Mouse (Mus musculus): ENCODE data around the gene Olfr645. TPM values are rescaled to one million over a fixed set of nuclear protein-coding genes. Genes with fewer than 3 reads are reported as not detected.

Olfr645 gene
- polyA plus RNA-seq (2016; fragmentation: Nextera tagmentation; extraction: Ambion mirVana), result not detected in 2 replicates

GRCm38 (mm10) chr7:104085365-104085764 is at the start of gene Olfr645:
Olfr645 (minus strand) TSS chr7:104085465.
- Histone ChIP-seq H3K27me3 (ENCODE audit: low read depth, poor library complexity, severe bottlenecking) (no peaks in the 10 kb centered on the region), H3K9me3 (replicated peaks) (no peaks in the 10 kb centered on the region), H3K4me3 (no peak within 1 kb of the TSS), H3K4me1 (no peaks in the 10 kb centered on the region), H3K36me3 (no peaks in the 10 kb centered on the region), H3K27ac (replicated peaks) (no peak within 1 kb of the TSS)
- DNase-seq (ENCODE audit: low spot score), result no peak
- 72% methylated on average over 1 of the region's 1 CpGs for whole genome bisulfite sequencing

- Histone ChIP-seq H3K27ac (replicated peaks) (no peak within 1 kb of the TSS), H3K4me3 (no peak within 1 kb of the TSS), H3K27me3 (ENCODE audit: low read depth, poor library complexity, severe bottlenecking) (no peaks in the 10 kb centered on the region), H3K36me3 (no peaks in the 10 kb centered on the region), H3K4me1 (no peaks in the 10 kb centered on the region), H3K9me3 (replicated peaks) (no peaks in the 10 kb centered on the region)
- WGBS, result 93% methylated on average over 5 of the region's 5 CpGs
- DNase-seq (ENCODE audit: low spot score), result no peak
Measured at GRCm38 (mm10) chr7:104129726-104130125, 44.5 kb upstream of the Olfr645 start, which contains the start of gene Ubqln5. Ubqln5 (minus strand) TSS chr7:104129826.

GRCm38 (mm10) chr7:104104757-104104972 is 19.4 kb upstream of the Olfr645 start, which contains the start of gene Olfr646:
Olfr646 (plus strand) TSS chr7:104104873.
- H3K4me3 ChIP-seq, result no peak within 1 kb of the TSS
- no peaks in the 10 kb centered on the region for H3K27me3 ChIP-seq (ENCODE audit: low read depth, poor library complexity, severe bottlenecking)
- H3K4me1 ChIP-seq, result no peaks in the 10 kb centered on the region
- no peaks in the 10 kb centered on the region for H3K9me3 ChIP-seq (replicated peaks)
- no peaks in the 10 kb centered on the region for H3K36me3 ChIP-seq
- no peak for DNase-seq (ENCODE audit: low spot score)
- H3K27ac ChIP-seq (replicated peaks), result no peak within 1 kb of the TSS

GRCm38 (mm10) chr7:104103913-104104756 is 18.9 kb upstream of the Olfr645 start:
- H3K36me3 ChIP-seq, result no peaks in the 10 kb centered on the region
- no peaks in the 10 kb centered on the region for H3K27me3 ChIP-seq (ENCODE audit: low read depth, poor library complexity, severe bottlenecking)
- H3K27ac ChIP-seq (replicated peaks), result no peak overlapping the region
- no peaks in the 10 kb centered on the region for H3K4me1 ChIP-seq
- no peak overlapping the region for H3K4me3 ChIP-seq
- WGBS, result 78% methylated on average over 4 of the region's 4 CpGs
- no peak for DNase-seq (ENCODE audit: low spot score)
- no peaks in the 10 kb centered on the region for H3K9me3 ChIP-seq (replicated peaks)

- Histone ChIP-seq H3K27ac (replicated peaks) (no peak within 1 kb of the TSS), H3K36me3 (no peaks in the 10 kb centered on the region), H3K27me3 (ENCODE audit: low read depth, poor library complexity, severe bottlenecking) (no peaks in the 10 kb centered on the region), H3K9me3 (replicated peaks) (no peaks in the 10 kb centered on the region; the same call in 1 of the 2 replicates), H3K4me3 (no peak within 1 kb of the TSS), H3K4me1 (no peaks in the 10 kb centered on the region)
- 77% methylated on average over 2 of the region's 2 CpGs for WGBS
- DNase-seq (ENCODE audit: low spot score), result no peak
Measured at GRCm38 (mm10) chr7:104071769-104072168, 13.5 kb downstream of the Olfr645 start, which contains the start of gene Olfr644. Olfr644 (minus strand) TSS chr7:104071869.

- DNase-seq (ENCODE audit: low spot score), result no peak
- WGBS, result 58% methylated on average over 2 of the region's 2 CpGs
Measured at GRCm38 (mm10) chr7:104061345-104061744, 23.9 kb downstream of the Olfr645 start, which contains the start of gene 4930516K23Rik. 4930516K23Rik (minus strand) TSS chr7:104061445.

GRCm38 (mm10) chr7:104059215-104059614 is 26.1 kb downstream of the Olfr645 start:
- 97% methylated on average over 1 of the region's 1 CpGs for WGBS
- Histone ChIP-seq H3K4me1 (no peaks in the 10 kb centered on the region), H3K9me3 (replicated peaks) (no peaks in the 10 kb centered on the region; the same call in 1 of the 2 replicates), H3K27ac (replicated peaks) (no peak overlapping the region), H3K36me3 (no peaks in the 10 kb centered on the region), H3K27me3 (ENCODE audit: low read depth, poor library complexity, severe bottlenecking) (no peaks in the 10 kb centered on the region), H3K4me3 (no peak overlapping the region)
- DNase-seq (ENCODE audit: low spot score), result no peak

More at GRCm38 (mm10) chr7:104061345-104061744, 23.9 kb downstream of the Olfr645 start, which contains the start of gene 4930516K23Rik:
- no peaks in the 10 kb centered on the region for H3K27me3 ChIP-seq (ENCODE audit: low read depth, poor library complexity, severe bottlenecking)
- H3K36me3 ChIP-seq, result no peaks in the 10 kb centered on the region
- no peaks in the 10 kb centered on the region for H3K4me1 ChIP-seq
- no peak within 1 kb of the TSS for H3K4me3 ChIP-seq
- no peak within 1 kb of the TSS for H3K27ac ChIP-seq (replicated peaks)
- no peaks in the 10 kb centered on the region for H3K9me3 ChIP-seq (replicated peaks)

GRCm38 (mm10) chr7:104052566-104052965 is 32.7 kb downstream of the Olfr645 start, which contains the start of gene Olfr642:
Olfr642 (minus strand) TSS chr7:104052666.
- H3K4me1 ChIP-seq, result no peaks in the 10 kb centered on the region
- no peak within 1 kb of the TSS for H3K4me3 ChIP-seq
- H3K9me3 ChIP-seq (replicated peaks), result no peaks in the 10 kb centered on the region; the same call in 1 of the 2 replicates
- 83% methylated on average over 1 of the region's 1 CpGs for WGBS
- DNase-seq (ENCODE audit: low spot score), result no peak
- H3K27me3 ChIP-seq (ENCODE audit: low read depth, poor library complexity, severe bottlenecking), result no peaks in the 10 kb centered on the region
- H3K27ac ChIP-seq (replicated peaks), result no peak within 1 kb of the TSS
- no peaks in the 10 kb centered on the region for H3K36me3 ChIP-seq

GRCm38 (mm10) chr7:104050745-104051144 is 34.5 kb downstream of the Olfr645 start:
- H3K27me3 ChIP-seq (ENCODE audit: low read depth, poor library complexity, severe bottlenecking), result no peaks in the 10 kb centered on the region
- no peaks in the 10 kb centered on the region; the same call in 1 of the 2 replicates for H3K9me3 ChIP-seq (replicated peaks)
- H3K36me3 ChIP-seq, result no peaks in the 10 kb centered on the region
- no peak for DNase-seq (ENCODE audit: low spot score)
- WGBS, result 94% methylated on average over 4 of the region's 4 CpGs
- H3K4me3 ChIP-seq, result no peak overlapping the region
- H3K27ac ChIP-seq (replicated peaks), result no peak overlapping the region
- H3K4me1 ChIP-seq, result no peaks in the 10 kb centered on the region

- Histone ChIP-seq H3K36me3 (no peaks in the 10 kb centered on the region), H3K4me3 (no peak within 1 kb of the TSS), H3K4me1 (no peaks in the 10 kb centered on the region), H3K27me3 (ENCODE audit: low read depth, poor library complexity, severe bottlenecking) (no peaks in the 10 kb centered on the region), H3K27ac (replicated peaks) (no peak within 1 kb of the TSS), H3K9me3 (replicated peaks) (no peaks in the 10 kb centered on the region)
- DNase-seq (ENCODE audit: low spot score), result no peak
- 74% methylated on average over 1 of the region's 1 CpGs for WGBS
Measured at GRCm38 (mm10) chr7:104035145-104035544, 50.1 kb downstream of the Olfr645 start, which contains the start of gene Olfr641. Olfr641 (plus strand) TSS chr7:104035445.

Other genes with a start within 250 kb of the Olfr645 start
- gene Hbb-bh2, start 244.9 kb downstream of the Olfr645 start, polyA plus RNA-seq (2016; fragmentation: Nextera tagmentation; extraction: Ambion mirVana), result 0.23 TPM in 1 of 2 replicates, not detected in the other
- gene Hbb-bh1, start 242.3 kb downstream of the Olfr645 start, polyA plus RNA-seq (2016; fragmentation: Nextera tagmentation; extraction: Ambion mirVana), result 3,029 and 4,275 TPM in 2 replicates
- 7,838 and 8,555 TPM in 2 replicates for gene Hbb-y, start 232.2 kb downstream of the Olfr645 start, polyA plus RNA-seq (2016; fragmentation: Nextera tagmentation; extraction: Ambion mirVana)
- not detected in 2 replicates for gene Olfr66, start 199.2 kb downstream of the Olfr645 start, polyA plus RNA-seq (2016; fragmentation: Nextera tagmentation; extraction: Ambion mirVana)
- not detected in 2 replicates for gene Olfr64, start 191.0 kb downstream of the Olfr645 start, polyA plus RNA-seq (2016; fragmentation: Nextera tagmentation; extraction: Ambion mirVana)
- not detected in 2 replicates for gene Olfr65, start 182.0 kb downstream of the Olfr645 start, polyA plus RNA-seq (2016; fragmentation: Nextera tagmentation; extraction: Ambion mirVana)
- gene Olfr631, start 156.6 kb downstream of the Olfr645 start, polyA plus RNA-seq (2016; fragmentation: Nextera tagmentation; extraction: Ambion mirVana), result not detected in 2 replicates
- not detected in 2 replicates for gene Olfr632, start 151.1 kb downstream of the Olfr645 start, polyA plus RNA-seq (2016; fragmentation: Nextera tagmentation; extraction: Ambion mirVana)
- gene Olfr633, start 141.0 kb downstream of the Olfr645 start, polyA plus RNA-seq (2016; fragmentation: Nextera tagmentation; extraction: Ambion mirVana), result not detected in 2 replicates
- 0.01 and 0.04 TPM in 2 replicates for gene Olfr635, start 114.3 kb downstream of the Olfr645 start, polyA plus RNA-seq (2016; fragmentation: Nextera tagmentation; extraction: Ambion mirVana)
- gene Olfr638, start 86.7 kb downstream of the Olfr645 start, polyA plus RNA-seq (2016; fragmentation: Nextera tagmentation; extraction: Ambion mirVana), result not detected in 2 replicates
- not detected in 2 replicates for gene Olfr639, start 68.2 kb downstream of the Olfr645 start, polyA plus RNA-seq (2016; fragmentation: Nextera tagmentation; extraction: Ambion mirVana)
- not detected in 2 replicates for gene Olfr640, start 59.9 kb downstream of the Olfr645 start, polyA plus RNA-seq (2016; fragmentation: Nextera tagmentation; extraction: Ambion mirVana)
- not detected in 2 replicates for gene Olfr641, start 50.0 kb downstream of the Olfr645 start, polyA plus RNA-seq (2016; fragmentation: Nextera tagmentation; extraction: Ambion mirVana)
- not detected in 2 replicates for gene Olfr642, start 32.8 kb downstream of the Olfr645 start, polyA plus RNA-seq (2016; fragmentation: Nextera tagmentation; extraction: Ambion mirVana)
- not detected in 2 replicates for gene 4930516K23Rik, start 24.0 kb downstream of the Olfr645 start, polyA plus RNA-seq (2016; fragmentation: Nextera tagmentation; extraction: Ambion mirVana)
- not detected in 2 replicates for gene Olfr644, start 13.6 kb downstream of the Olfr645 start, polyA plus RNA-seq (2016; fragmentation: Nextera tagmentation; extraction: Ambion mirVana)
- not detected in 2 replicates for gene Olfr646, start 19.4 kb upstream of the Olfr645 start, polyA plus RNA-seq (2016; fragmentation: Nextera tagmentation; extraction: Ambion mirVana)
- gene Ubqln5, start 44.4 kb upstream of the Olfr645 start, polyA plus RNA-seq (2016; fragmentation: Nextera tagmentation; extraction: Ambion mirVana), result not detected in 2 replicates
- not detected in 2 replicates for gene Olfr643, start 51.9 kb upstream of the Olfr645 start, polyA plus RNA-seq (2016; fragmentation: Nextera tagmentation; extraction: Ambion mirVana)
- not detected in 2 replicates for gene Ubqln3, start 57.8 kb upstream of the Olfr645 start, polyA plus RNA-seq (2016; fragmentation: Nextera tagmentation; extraction: Ambion mirVana)
- not detected in 2 replicates for gene Ubqlnl, start 65.1 kb upstream of the Olfr645 start, polyA plus RNA-seq (2016; fragmentation: Nextera tagmentation; extraction: Ambion mirVana)
- gene Olfm5, start 79.4 kb upstream of the Olfr645 start, polyA plus RNA-seq (2016; fragmentation: Nextera tagmentation; extraction: Ambion mirVana), result not detected in 2 replicates
- gene Olfr648, start 97.9 kb upstream of the Olfr645 start, polyA plus RNA-seq (2016; fragmentation: Nextera tagmentation; extraction: Ambion mirVana), result 0.21 and 0.29 TPM in 2 replicates
- not detected in 2 replicates for gene Olfr649, start 110.5 kb upstream of the Olfr645 start, polyA plus RNA-seq (2016; fragmentation: Nextera tagmentation; extraction: Ambion mirVana)
- 3.6 and 4.9 TPM in 2 replicates for gene Trim6, start 133.3 kb upstream of the Olfr645 start, polyA plus RNA-seq (2016; fragmentation: Nextera tagmentation; extraction: Ambion mirVana)
- 0.44 and 0.93 TPM in 2 replicates for gene Trim34a, start 159.0 kb upstream of the Olfr645 start, polyA plus RNA-seq (2016; fragmentation: Nextera tagmentation; extraction: Ambion mirVana)
- 0.11 TPM in 1 of 2 replicates, not detected in the other for gene Trim5, start 202.6 kb upstream of the Olfr645 start, polyA plus RNA-seq (2016; fragmentation: Nextera tagmentation; extraction: Ambion mirVana)
- gene Trim12a, start 230.0 kb upstream of the Olfr645 start, polyA plus RNA-seq (2016; fragmentation: Nextera tagmentation; extraction: Ambion mirVana), result 1.2 and 1.8 TPM in 2 replicates
- gene Trim34b, start 244.0 kb upstream of the Olfr645 start, polyA plus RNA-seq (2016; fragmentation: Nextera tagmentation; extraction: Ambion mirVana), result not detected in 2 replicates

Data from midbrain, embryonic 10.5 days (tissue).